Mouse (Mus musculus) intestine, embryonic 14.5 days (tissue): ENCODE data around the gene Tuba3a. TPM values are rescaled to one million over a fixed set of nuclear protein-coding genes. Genes with fewer than 3 reads are reported as not detected.
"Not testable (repeated sequence)": the region's sequence is repeated elsewhere in the genome, so short reads cannot be mapped to it uniquely, and the experiment has no call there.

Experiments used
- ATAC-seq: fragments of 200-750 bp; cut with Nextera tagmentation; replicated peaks from 2 replicates; pipeline ENCODE4 v1.8.0; 2017; ENCODE audit warnings: low read depth, moderate number of reproducible peaks, moderate TSS enrichment, moderate library complexity; ENCODE audit not compliant: low FRiP score, low TSS enrichment
- DNase-seq: peaks from one replicate; pipeline ENCODE4 v3.0.0-alpha.2; 2018; ENCODE audit warnings: low spot score
- H3K27ac ChIP-seq: fragments of 300-500 bp; sonication (generic); 2 replicates; pipeline ENCODE4 v1.5.1; 2014; ENCODE audit warnings: low read depth, mild to moderate bottlenecking, control low read depth
- H3K27me3 ChIP-seq: fragments of 300-500 bp; sonication (generic); replicated peaks from 2 replicates; pipeline ENCODE4 v1.6.1; 2014; ENCODE audit warnings: low read length, control low read depth; ENCODE audit not compliant: control insufficient read depth, insufficient read depth
- H3K36me3 ChIP-seq: fragments of 300-500 bp; sonication (generic); 2 replicates; pipeline ENCODE4 v1.6.1; 2014; ENCODE audit warnings: low read length, control low read depth; ENCODE audit not compliant: control insufficient read depth, insufficient read depth
- H3K4me1 ChIP-seq: fragments of 300-500 bp; sonication (generic); replicated peaks from 2 replicates; pipeline ENCODE4 v1.6.1; 2014; ENCODE audit warnings: low read length, control low read depth, mixed read lengths; ENCODE audit not compliant: control insufficient read depth, insufficient read depth
- H3K4me2 ChIP-seq: fragments of 300-500 bp; sonication (generic); 2 replicates; pipeline ENCODE4 v1.6.1; 2014; ENCODE audit warnings: low read length
- H3K4me3 ChIP-seq: fragments of 300-500 bp; sonication (generic); 2 replicates; pipeline ENCODE4 v1.5.1; 2014; ENCODE audit warnings: low read depth, low read length, control low read depth, mixed read lengths
- H3K9ac ChIP-seq: fragments of 300-500 bp; sonication (generic); 2 replicates; pipeline ENCODE4 v1.6.1; 2014; ENCODE audit warnings: mild to moderate bottlenecking, low read length
- H3K9me3 ChIP-seq: fragments of 300-500 bp; sonication (generic); 2 replicates; pipeline ENCODE4 v1.6.1; 2016; ENCODE audit warnings: low read length, control low read depth; ENCODE audit not compliant: control insufficient read depth
- WGBS: fragments of 180-500 bp; shearing (Covaris S2); extraction: QIAGEN DNeasy Blood & Tissue Kit; methylation state at CpG from one replicate; pipeline ENCODE4 v1.1.7; 2014; 5-methylcytosine and 5-hydroxymethylcytosine counted together
- polyA plus RNA-seq: library from polyadenylated mRNA; unstranded; fragments of >200 nt; fragmentation: Nextera tagmentation; extraction: Ambion mirVana; gene quantifications from 2 replicates; pipeline ENCODE4 v1.2.1, GENCODE M21; 2014

Tuba3a gene
- polyA plus RNA-seq, 1 experiment from 2014 or later: 0.12 TPM

DNA sequence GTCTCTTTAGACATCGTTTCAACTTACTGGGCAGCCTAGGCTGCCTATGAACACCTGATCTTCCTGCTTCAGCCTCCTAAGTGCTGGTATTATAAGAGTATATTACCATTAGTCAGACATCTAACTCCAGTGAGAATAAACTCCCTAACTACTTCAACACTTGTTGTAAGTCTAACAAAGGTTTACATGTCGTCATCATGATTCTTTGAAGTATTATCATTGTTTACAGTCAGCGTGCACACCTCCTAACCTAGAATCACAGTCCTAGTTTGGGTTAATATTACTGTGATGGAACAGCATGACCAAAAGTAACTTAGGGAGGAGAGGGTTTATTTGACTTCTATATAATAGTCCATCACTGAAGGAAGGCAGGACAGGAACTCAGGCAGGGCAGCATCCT is 18.4 kb downstream of the Tuba3a start:
- H3K27me3 ChIP-seq: no peaks in the 10 kb centered on the region
- no peak overlapping the region for H3K9ac ChIP-seq
- no peak overlapping the region for H3K4me3 ChIP-seq
- H3K9me3 ChIP-seq: no peaks in the 10 kb centered on the region
- peaks cover 4% of the 10 kb centered on the region for H3K4me1 ChIP-seq
- WGBS: 77% methylated on average over 3 of the region's 3 CpGs
- DNase-seq (no peak), ATAC-seq (no peak)
- no peak overlapping the region for H3K4me2 ChIP-seq
- H3K27ac ChIP-seq: no peak overlapping the region
- no peaks in the 10 kb centered on the region for H3K36me3 ChIP-seq

DNA sequence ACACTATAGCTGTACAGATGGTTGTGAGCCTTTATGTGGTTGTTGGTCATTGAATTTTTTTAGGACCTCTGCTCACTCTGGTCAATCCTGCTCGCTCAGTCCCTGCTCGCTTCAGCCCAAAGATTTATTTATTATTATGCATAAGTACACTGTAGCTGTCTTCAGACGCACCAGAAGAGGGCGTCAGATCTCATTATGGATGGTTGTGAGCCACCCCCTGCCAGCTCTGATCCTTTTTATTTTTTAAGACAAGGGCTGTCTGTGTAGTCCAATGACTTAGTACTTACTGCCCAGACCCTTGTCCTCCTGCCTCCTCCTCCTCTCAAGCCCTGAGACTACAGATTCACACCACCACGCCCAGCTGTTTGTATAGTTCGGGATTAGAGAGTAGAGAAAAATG is 19.2 kb downstream of the Tuba3a start:
- not testable (repeated sequence) for DNase-seq, H3K27me3 ChIP-seq, H3K36me3 ChIP-seq, ATAC-seq, H3K27ac ChIP-seq, H3K4me1 ChIP-seq, H3K4me3 ChIP-seq, H3K9ac ChIP-seq, H3K9me3 ChIP-seq, H3K4me2 ChIP-seq
- 62% methylated on average over 6 of the region's 6 CpGs for WGBS

DNA sequence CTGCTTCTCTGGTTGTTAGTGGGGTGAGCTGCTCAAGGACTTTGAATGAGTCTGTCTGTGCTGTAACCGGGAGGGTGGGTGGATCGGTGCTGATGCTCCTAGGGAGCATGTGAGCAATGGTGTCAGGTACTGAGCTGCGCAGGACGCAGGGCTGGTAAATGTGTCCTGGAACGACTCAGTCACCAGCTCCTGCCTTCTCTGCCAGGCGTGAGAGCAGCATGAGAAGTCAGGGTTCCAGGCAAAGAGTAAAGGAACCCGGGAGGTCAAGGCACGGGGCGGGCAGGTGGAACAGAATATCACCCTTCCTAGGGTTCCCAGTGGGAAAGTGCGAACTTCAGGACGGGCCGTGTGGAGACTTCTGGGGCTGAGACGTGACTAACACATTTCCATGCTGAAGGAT is 19.8 kb downstream of the Tuba3a start:
- WGBS: 71% methylated on average over 13 of the region's 13 CpGs
- H3K36me3 ChIP-seq: no peaks in the 10 kb centered on the region
- no peaks in the 10 kb centered on the region for H3K27me3 ChIP-seq
- no peak overlapping the region for H3K9ac ChIP-seq
- H3K4me2 ChIP-seq: no peak overlapping the region
- H3K4me3 ChIP-seq: no peak overlapping the region
- no peak overlapping the region for H3K27ac ChIP-seq
- no peaks in the 10 kb centered on the region for H3K9me3 ChIP-seq
- ATAC-seq (no peak), DNase-seq (no peak)
- H3K4me1 ChIP-seq: no peaks in the 10 kb centered on the region

DNA sequence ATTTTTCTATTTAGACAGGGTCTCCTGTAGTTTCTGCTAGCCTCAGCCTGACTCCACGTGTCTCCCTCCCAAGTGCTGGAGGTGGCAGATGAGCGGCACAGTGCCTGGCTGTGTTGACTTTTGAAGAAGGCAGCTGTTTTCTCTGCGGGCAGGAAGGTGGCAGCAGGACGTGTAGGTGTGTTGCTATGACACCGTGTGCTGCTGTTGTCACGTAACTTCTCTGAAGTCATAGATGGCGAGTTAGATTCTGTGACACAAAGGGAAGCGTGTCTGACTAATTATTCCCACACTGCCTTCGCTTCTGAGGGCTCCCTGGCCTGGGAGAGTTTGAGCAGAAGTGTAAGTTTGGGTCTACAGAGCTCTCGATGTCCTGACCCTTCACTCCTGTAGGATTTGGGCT is 20.6 kb downstream of the Tuba3a start:
- no peak for ATAC-seq
- 58% methylated on average over 10 of the region's 10 CpGs for WGBS

DNA sequence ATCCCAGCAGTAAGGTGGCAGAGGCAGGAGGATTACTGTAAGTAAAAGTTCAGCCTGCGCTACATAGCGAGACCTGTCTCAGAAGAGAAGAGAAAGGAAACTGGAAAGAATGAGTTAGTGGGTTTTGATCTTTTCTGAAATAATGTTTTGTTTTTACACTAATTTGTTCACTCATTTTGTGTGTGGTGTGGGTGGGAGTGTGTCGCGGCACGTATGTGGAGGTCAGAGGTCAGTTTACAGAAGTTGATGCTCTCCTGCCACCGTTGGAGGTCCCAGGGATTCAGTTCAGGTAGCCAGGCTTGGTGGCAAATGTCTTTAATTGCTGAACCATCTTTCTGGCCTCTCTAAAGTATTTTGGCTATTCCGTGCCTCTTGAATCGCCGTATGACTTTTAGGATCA is 21.6 kb downstream of the Tuba3a start:
- H3K9me3 ChIP-seq: no peaks in the 10 kb centered on the region
- H3K9ac ChIP-seq: no peak overlapping the region
- DNase-seq: no peak
- no peaks in the 10 kb centered on the region for H3K36me3 ChIP-seq
- no peak overlapping the region for H3K4me3 ChIP-seq
- H3K27me3 ChIP-seq: no peaks in the 10 kb centered on the region
- 73% methylated on average over 9 of the region's 9 CpGs for WGBS
- no peak overlapping the region for H3K4me2 ChIP-seq
- no peak overlapping the region for H3K27ac ChIP-seq
- ATAC-seq: no peak
- H3K4me1 ChIP-seq: no peaks in the 10 kb centered on the region

More for the DNA sequence above, 20.6 kb downstream of the Tuba3a start:
- no peak for DNase-seq
- Histone ChIP-seq H3K36me3 (no peaks in the 10 kb centered on the region), H3K9ac (no peak overlapping the region), H3K27me3 (no peaks in the 10 kb centered on the region), H3K9me3 (no peaks in the 10 kb centered on the region), H3K4me1 (no peaks in the 10 kb centered on the region), H3K4me3 (no peak overlapping the region), H3K4me2 (no peak overlapping the region), H3K27ac (no peak overlapping the region)

DNA sequence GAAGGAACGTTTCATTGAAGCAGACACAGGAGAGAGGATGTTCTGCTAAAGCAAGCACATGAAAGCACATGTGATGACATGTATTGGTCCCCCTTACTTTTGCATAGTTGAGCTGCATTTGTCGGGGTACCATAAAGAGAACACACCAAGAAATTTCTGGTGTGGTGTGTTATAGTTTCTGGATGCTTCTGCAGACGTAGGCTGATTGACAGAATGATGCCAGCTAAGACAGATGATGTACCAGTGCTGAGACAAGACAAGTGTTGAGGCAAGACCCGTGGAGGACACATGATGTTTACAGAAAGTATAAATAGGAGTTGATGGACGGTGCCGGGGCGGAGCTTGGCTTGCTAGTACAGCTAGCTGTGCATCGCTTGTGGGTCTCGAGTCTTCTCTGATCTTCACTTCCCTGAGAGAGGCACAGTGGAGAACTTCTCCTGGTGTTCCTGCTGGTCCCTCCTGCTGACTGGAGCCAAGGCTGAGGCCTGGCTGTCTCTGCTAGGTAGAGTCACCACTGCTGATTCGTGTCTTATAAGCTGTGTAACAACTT is 25.8 kb downstream of the Tuba3a start:
- no peaks in the 10 kb centered on the region for H3K4me1 ChIP-seq
- WGBS: 61% methylated on average over 10 of the region's 10 CpGs
- no peaks in the 10 kb centered on the region for H3K36me3 ChIP-seq
- no peaks in the 10 kb centered on the region for H3K9me3 ChIP-seq
- no peaks in the 10 kb centered on the region for H3K27me3 ChIP-seq
- H3K9ac ChIP-seq: no peak overlapping the region
- no peak overlapping the region for H3K27ac ChIP-seq
- ATAC-seq (no peak), DNase-seq (no peak)
- no peak overlapping the region for H3K4me2 ChIP-seq
- H3K4me3 ChIP-seq: no peak overlapping the region

DNA sequence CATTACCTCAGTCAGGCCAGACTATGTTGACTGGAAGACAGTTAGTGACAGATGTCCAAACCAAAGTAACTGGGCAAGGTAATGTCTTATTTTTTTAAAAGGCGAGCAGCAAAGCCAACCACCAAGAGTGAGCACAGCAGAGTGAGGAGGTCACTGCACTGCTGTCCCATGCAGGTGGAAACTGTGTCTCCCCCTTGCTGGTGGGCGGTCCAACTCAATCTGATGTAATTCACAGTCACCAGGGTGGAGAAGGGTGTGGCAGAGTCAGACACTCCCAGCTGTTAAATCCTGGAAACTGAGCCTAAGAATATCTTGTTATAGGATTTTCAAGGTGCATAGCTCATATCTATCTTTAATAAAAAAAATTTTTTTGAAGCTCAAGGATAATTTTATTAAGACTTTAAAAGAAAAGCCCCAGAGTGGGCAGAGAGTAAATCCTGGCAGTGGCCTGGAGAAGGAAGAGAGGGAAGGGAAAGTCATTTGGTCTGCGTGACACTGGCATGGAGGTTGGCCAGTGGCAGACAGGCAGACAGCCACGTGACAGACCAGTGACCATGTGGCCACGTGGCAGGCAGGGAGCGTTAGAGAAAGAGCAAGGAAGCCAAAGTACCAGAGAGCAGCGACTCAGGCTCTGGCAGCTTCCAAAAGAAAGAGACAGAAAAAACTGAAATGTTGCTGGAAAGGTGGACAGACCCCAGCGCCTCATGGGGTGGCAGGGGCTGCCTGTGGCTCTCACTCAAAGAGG is 29.4 kb downstream of the Tuba3a start:
- WGBS: 76% methylated on average over 8 of the region's 8 CpGs
- Histone ChIP-seq H3K4me1 (no peaks in the 10 kb centered on the region), H3K4me2 (no peak overlapping the region), H3K27ac (no peak overlapping the region), H3K36me3 (no peaks in the 10 kb centered on the region), H3K9ac (no peak overlapping the region), H3K4me3 (no peak overlapping the region), H3K27me3 (no peaks in the 10 kb centered on the region), H3K9me3 (no peaks in the 10 kb centered on the region)
- DNase-seq (no peak), ATAC-seq (no peak)

DNA sequence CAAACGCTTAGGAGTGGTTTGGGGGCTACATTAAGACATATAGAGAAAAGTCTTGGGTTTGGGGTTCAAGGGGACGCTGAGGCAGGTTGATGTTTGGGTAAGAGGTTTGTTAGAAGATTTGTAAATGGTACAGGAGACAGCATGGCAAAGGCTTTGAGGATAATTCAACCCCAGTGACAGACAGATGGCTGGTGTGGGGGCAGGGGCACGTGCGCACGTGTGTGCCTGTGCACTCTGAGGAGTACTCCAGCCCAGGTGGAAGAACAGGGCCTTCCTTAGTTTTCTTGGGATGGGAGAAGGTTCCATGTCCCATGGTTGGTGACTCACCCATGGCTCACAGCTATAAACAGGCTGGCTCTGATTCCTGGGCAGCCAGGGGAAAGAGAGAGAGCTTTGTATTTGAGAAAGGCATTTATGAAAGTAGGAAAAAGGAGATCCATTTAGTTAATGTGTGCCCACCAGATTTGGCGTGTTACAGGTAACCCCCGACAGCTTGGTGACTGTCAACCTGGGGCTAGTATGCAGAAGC is 30.3 kb downstream of the Tuba3a start:
- Histone ChIP-seq H3K9me3 (no peaks in the 10 kb centered on the region), H3K27me3 (no peaks in the 10 kb centered on the region), H3K36me3 (no peaks in the 10 kb centered on the region), H3K4me1 (no peaks in the 10 kb centered on the region), H3K9ac (no peak overlapping the region), H3K4me2 (no peak overlapping the region), H3K27ac (no peak overlapping the region), H3K4me3 (no peak overlapping the region)
- WGBS: 83% methylated on average over 7 of the region's 7 CpGs
- ATAC-seq: no peak
- no peak for DNase-seq
